Mouse (Mus musculus) lung, postnatal 0 days (tissue): ENCODE results near the gene Rabep2. TPM values are rescaled to one million over a fixed set of nuclear protein-coding genes. Genes with fewer than 3 reads are reported as not detected.
"Not testable (repeated sequence)": the region's sequence is repeated elsewhere in the genome, so short reads cannot be mapped to it uniquely, and the experiment has no call there.

Experiments used
- ATAC-seq: fragments of 200-750 bp; cut with Nextera tagmentation; 2 replicates; pipeline ENCODE4 v1.8.0; 2017; ENCODE audit warnings: moderate library complexity
- DNase-seq: peaks from one replicate; pipeline ENCODE4 v3.0.0-alpha.2; 2016; ENCODE audit warnings: low spot score
- H3K27ac ChIP-seq: fragments of 300-500 bp; sonication (generic); 2 replicates; pipeline ENCODE4 v1.5.1; 2014; ENCODE audit warnings: antibody characterized with exemption, mild to moderate bottlenecking, low read length, mixed read lengths
- H3K27me3 ChIP-seq: fragments of 300-500 bp; sonication (generic); replicated peaks from 2 replicates; pipeline ENCODE4 v1.6.1; 2014; ENCODE audit warnings: low read length, mixed read lengths; ENCODE audit not compliant: insufficient read depth
- H3K36me3 ChIP-seq: fragments of 300-500 bp; sonication (generic); 2 replicates; pipeline ENCODE4 v1.6.1; 2014; ENCODE audit warnings: low read length, mixed read lengths; ENCODE audit not compliant: insufficient read depth
- H3K4me1 ChIP-seq: fragments of 300-500 bp; sonication (generic); 2 replicates; pipeline ENCODE4 v1.6.1; 2014; ENCODE audit warnings: antibody characterized with exemption, low read depth, low read length, mixed read lengths; ENCODE audit not compliant: insufficient read depth
- H3K4me2 ChIP-seq: fragments of 300-500 bp; sonication (generic); replicated peaks from 2 replicates; pipeline ENCODE4 v1.6.1; 2014; ENCODE audit warnings: low read depth, mild to moderate bottlenecking, low read length, moderate library complexity, mixed read lengths
- H3K4me3 ChIP-seq: fragments of 300-500 bp; sonication (generic); 2 replicates; pipeline ENCODE4 v1.5.1; 2014; ENCODE audit warnings: low read depth, low read length
- H3K9ac ChIP-seq: fragments of 300-500 bp; sonication (generic); replicated peaks from 2 replicates; pipeline ENCODE4 v1.6.1; 2014; ENCODE audit warnings: low read depth, mild to moderate bottlenecking
- H3K9me3 ChIP-seq: fragments of 300-500 bp; sonication (generic); 2 replicates; pipeline ENCODE4 v1.6.1; 2016; ENCODE audit warnings: low read length, mixed read lengths
- CTCF ChIP-seq: IDR thresholded peaks from 2 replicates; pipeline ENCODE4 v1.5.1; 2016; ENCODE audit warnings: antibody characterized with exemption, mild to moderate bottlenecking
- EP300 ChIP-seq: IDR thresholded peaks from 2 replicates; pipeline ENCODE4 v1.6.1; 2016; ENCODE audit warnings: antibody characterized with exemption, mild to moderate bottlenecking, control low read depth
- WGBS: fragments of 180-500 bp; shearing (Covaris S2); extraction: QIAGEN DNeasy Blood & Tissue Kit; methylation state at CpG from one replicate; pipeline ENCODE4 v1.1.7; 2014; 5-methylcytosine and 5-hydroxymethylcytosine counted together
- polyA plus RNA-seq: library from polyadenylated mRNA; unstranded; fragments of >200 nt; fragmentation: Nextera tagmentation; extraction: Ambion mirVana; gene quantifications from 2 replicates; pipeline ENCODE4 v1.2.1, GENCODE M21; 2015

The Rabep2 gene
- polyA plus RNA-seq, 1 experiment from 2014 or later = 28.3 TPM

DNA sequence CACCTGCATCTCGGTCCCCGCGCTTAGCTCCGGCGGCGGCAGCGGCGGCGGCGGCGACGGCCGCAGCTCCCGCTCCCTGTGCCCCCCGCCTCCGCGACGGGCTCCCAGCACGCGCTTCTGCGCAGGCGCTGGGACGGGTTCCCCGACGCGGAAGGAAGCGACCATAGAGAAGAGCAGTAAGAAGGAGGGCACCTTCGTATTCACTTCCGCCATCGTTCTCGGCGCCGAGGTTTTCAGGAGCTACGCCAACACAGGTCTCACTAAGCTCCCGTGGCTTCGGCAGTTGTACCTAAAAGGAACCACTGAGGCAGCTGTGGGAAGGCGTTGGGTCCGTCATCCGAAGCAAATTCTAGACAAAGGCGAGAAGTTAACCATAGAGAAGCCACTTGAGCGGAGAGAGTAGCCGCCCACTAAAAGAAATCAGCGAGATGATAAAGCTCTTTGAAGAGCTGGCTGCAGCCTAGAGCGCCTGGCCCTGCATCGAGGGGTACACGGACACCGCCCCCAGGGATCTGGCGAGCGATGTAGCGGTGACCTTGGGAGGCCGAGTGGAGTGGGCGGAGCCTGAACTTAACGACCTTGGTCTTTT is 46.5 kb downstream of the Rabep2 start, which contains the start of gene Sh2b1:
Gene Sh2b1, minus strand, starts transcription at position 432 of the 589 bp plus-strand sequence.
- Histone ChIP-seq H3K4me2 (peak within 1 kb of the TSS; percentile 93), H3K4me3 (peak within 1 kb of the TSS; percentile 84), H3K9me3 (no peaks in the 10 kb centered on the region), H3K4me1 (no peaks in the 10 kb centered on the region; the same call in 1 of the 2 replicates), H3K27ac (peak within 1 kb of the TSS; percentile 93), H3K27me3 (no peaks in the 10 kb centered on the region), H3K36me3 (peaks cover 10% of the 10 kb centered on the region; the same call in 1 of the 2 replicates), H3K9ac (peak within 1 kb of the TSS; percentile 93)
- ATAC-seq (peak; percentile 95), DNase-seq (peak; percentile 98)
- TF ChIP-seq EP300 (peak; percentile 62), CTCF (peak; percentile 55)
- WGBS = under 1% methylated on average over 53 of the region's 53 CpGs

DNA sequence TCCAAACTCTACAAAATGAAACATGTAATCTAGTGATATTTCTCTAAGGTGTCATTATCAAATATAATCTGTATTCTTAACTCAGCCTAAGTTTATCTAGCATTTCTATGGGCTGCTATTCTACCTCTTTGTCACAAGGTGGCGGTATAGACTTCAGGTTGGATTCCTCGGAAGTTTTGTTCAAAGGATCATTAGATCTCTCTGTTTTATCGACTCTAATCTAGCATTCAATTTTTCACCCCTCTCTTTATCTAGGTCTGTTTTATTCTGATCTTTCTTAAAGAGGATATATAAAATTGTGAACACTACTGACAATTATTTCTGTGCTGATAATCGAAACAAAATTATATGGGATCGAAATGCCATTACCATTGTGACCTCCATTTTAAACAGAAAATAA is 53.1 kb downstream of the Rabep2 start:
- H3K4me1 ChIP-seq = no peaks in the 10 kb centered on the region; the same call in 1 of the 2 replicates
- no peaks in the 10 kb centered on the region for H3K9me3 ChIP-seq
- DNase-seq (peak; percentile 64), ATAC-seq (no peak)
- H3K27ac ChIP-seq = no peak overlapping the region
- peak overlapping the region; percentile 56 for H3K4me2 ChIP-seq
- H3K36me3 ChIP-seq = no peaks in the 10 kb centered on the region
- WGBS = 21% methylated on average over 5 of the region's 5 CpGs
- no peak for TF ChIP-seq EP300
- peak; percentile 76 for TF ChIP-seq CTCF
- no peak overlapping the region; the same call in 1 of the 2 replicates for H3K4me3 ChIP-seq
- no peak overlapping the region for H3K9ac ChIP-seq
- no peaks in the 10 kb centered on the region for H3K27me3 ChIP-seq

DNA sequence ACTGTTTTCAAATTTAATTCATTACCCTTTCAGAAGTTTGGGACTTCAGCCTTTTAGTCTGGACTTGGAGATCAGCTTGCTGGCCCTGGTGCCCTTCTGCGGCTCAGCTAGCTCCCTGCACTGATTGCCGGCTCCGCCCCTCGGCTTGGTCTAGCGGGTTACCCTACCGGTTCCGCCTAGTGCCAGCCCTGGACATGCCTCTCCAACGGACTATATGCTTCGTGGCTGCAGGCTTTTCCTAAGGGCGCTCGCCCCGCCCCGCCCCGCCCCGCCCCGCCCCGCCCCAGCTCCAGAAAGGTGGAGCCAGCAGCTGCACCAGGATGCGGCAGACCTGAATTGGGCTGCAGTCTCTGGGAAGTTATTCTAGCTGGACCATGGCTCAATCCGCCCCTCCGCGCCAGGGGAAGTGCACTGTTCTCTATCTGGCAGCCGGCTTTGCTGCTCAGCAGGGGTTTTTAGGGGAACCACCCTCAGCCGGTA is 53.9 kb downstream of the Rabep2 start:
- no peaks in the 10 kb centered on the region for H3K27me3 ChIP-seq
- peak overlapping the region; percentile 65; the same call in 1 of the 2 replicates for H3K27ac ChIP-seq
- H3K9ac ChIP-seq = no peak overlapping the region
- DNase-seq (peak; percentile 96), ATAC-seq (peak; percentile 92)
- WGBS = under 1% methylated on average over 22 of the region's 23 CpGs
- peak overlapping the region; percentile 19; the same call in 1 of the 2 replicates for H3K4me3 ChIP-seq
- no peaks in the 10 kb centered on the region; the same call in 1 of the 2 replicates for H3K4me1 ChIP-seq
- H3K36me3 ChIP-seq = no peaks in the 10 kb centered on the region
- no peaks in the 10 kb centered on the region for H3K9me3 ChIP-seq
- peak overlapping the region; percentile 56 for H3K4me2 ChIP-seq
- TF ChIP-seq EP300 = no peak
- TF ChIP-seq CTCF = 0 out of 2 replicates have a peak, but pooled peaks have one; percentile 5

DNA sequence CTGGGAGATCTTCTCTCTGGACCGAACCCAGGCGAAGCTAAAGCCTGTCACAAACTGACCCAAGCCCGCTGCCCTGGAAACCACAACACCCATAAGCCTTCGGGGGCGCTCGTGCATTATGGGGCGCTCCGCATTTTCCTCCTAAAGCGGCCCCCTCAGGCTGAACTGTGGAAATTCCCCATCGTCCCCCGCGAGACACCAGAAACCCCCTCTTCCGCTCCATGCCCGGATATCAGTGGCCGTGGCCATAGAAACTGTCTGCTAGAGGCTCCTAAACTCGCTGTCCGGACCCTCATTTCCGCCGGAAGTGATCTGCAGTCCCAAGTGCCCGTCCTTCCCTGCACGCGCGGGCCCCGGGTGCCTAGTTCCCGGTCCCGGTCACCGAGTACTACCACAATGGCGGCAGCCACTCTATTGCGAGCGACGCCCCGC is 58.5 kb downstream of the Rabep2 start, which contains the start of gene Tufm:
Gene Tufm, plus strand, starts transcription at position 310 of the 432 bp plus-strand sequence.
- ATAC-seq = peak; percentile 94
- peak within 1 kb of the TSS; percentile 77 for H3K27ac ChIP-seq
- TF ChIP-seq EP300 (peak; percentile 42; the same call in 1 of the 2 replicates), CTCF (peak; percentile 72)

DNA sequence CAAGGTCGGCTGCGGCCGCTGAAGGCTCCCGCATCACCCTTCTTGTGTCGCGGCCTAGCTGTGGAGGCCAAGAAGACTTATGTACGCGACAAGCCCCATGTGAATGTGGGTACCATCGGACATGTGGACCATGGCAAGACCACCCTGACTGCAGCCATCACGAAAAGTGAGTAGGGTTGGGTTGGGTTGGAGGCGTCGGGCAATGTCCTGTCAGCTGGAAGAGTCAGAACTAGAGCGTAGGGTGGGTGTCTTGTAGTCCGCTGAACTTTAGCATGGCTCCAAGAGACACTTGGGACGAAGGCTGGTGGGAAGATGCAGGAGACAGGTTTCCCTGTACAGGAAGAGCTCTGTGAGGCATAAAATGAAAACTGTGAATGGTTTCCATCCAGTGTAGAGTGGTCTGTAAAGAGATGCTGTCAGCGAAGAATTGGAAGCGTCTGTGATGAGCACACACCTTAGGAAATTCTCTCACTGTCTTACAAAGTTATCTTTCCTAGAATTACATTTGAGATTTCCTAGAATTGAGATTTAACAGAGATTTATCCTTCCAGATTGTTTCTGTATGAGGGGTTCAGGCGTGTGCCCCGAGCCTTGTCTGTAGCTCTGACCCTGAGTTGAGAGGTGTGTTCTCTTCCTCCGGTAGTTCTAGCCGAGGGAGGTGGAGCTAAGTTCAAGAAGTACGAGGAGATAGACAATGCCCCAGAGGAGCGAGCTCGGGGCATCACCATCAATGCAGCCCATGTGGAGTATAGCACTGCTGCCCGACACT is 59.2 kb downstream of the Rabep2 start:
- not testable (repeated sequence) for H3K27me3 ChIP-seq, H3K4me1 ChIP-seq, DNase-seq, H3K9me3 ChIP-seq, ATAC-seq
- Histone ChIP-seq H3K36me3 (peaks cover 20% of the 10 kb centered on the region), H3K4me2 (peak overlapping the region; percentile 70), H3K27ac (0 out of 2 replicates have a peak overlapping the region, but pooled peaks have one; percentile 57), H3K4me3 (peak overlapping the region; percentile 59), H3K9ac (peak overlapping the region; percentile 56)
- 14% methylated on average over 15 of the region's 25 CpGs for WGBS

More for the DNA sequence above, 58.5 kb downstream of the Rabep2 start, which contains the start of gene Tufm:
- peak within 1 kb of the TSS; percentile 70 for H3K4me2 ChIP-seq
- peaks cover 13% of the 10 kb centered on the region for H3K36me3 ChIP-seq
- H3K4me3 ChIP-seq = peak within 1 kb of the TSS; percentile 59
- WGBS = 2% methylated on average over 32 of the region's 32 CpGs
- no peaks in the 10 kb centered on the region; the same call in 1 of the 2 replicates for H3K4me1 ChIP-seq
- peak within 1 kb of the TSS; percentile 56 for H3K9ac ChIP-seq
- peak; percentile 99 for DNase-seq
- no peaks in the 10 kb centered on the region for H3K9me3 ChIP-seq
- no peaks in the 10 kb centered on the region for H3K27me3 ChIP-seq

DNA sequence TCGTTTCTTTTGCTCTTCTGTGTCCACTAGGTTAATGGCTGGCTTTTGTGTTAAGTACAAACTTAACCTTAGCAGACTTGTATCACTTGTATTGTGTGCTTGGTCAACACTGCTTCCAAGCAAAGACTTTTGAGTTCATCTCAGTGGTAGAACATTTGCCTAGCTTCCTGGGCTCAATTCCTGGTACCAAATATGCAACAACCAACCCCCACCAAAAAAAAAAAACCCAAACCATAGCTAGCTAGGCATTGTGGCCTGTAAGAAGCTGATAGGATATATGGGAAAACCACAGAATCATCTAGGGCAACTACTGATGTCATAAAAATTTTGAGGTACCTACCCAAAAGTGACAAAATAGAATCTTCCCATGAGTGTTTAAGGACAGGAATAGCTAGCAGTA is 62.4 kb downstream of the Rabep2 start:
- WGBS = 77% methylated on average over 1 of the region's 1 CpGs
- Histone ChIP-seq H3K36me3 (peaks cover 52% of the 10 kb centered on the region), H3K4me2 (no peak overlapping the region), H3K9ac (no peak overlapping the region), H3K27ac (no peak overlapping the region), H3K4me1 (no peaks in the 10 kb centered on the region; the same call in 1 of the 2 replicates), H3K4me3 (no peak overlapping the region), H3K9me3 (no peaks in the 10 kb centered on the region), H3K27me3 (no peaks in the 10 kb centered on the region)
- TF ChIP-seq CTCF = no peak
- TF ChIP-seq EP300 = no peak
- DNase-seq (no peak), ATAC-seq (no peak)
